Mouse (Mus musculus) left cerebral cortex, adult 18-20 months (tissue): ENCODE results near the gene Slc25a21. TPM values are rescaled to one million over a fixed set of nuclear protein-coding genes. Genes with fewer than 3 reads are reported as not detected.

Source experiments
- DNase-seq, 2 experiments: peaks; one replicate each; pipeline ENCODE4 v3.0.0; 2021 to 2022; ENCODE audit warnings: low spot score in 2 of 2, mixed read lengths in 1 of 2
- total RNA-seq, 2 experiments: library from RNA; stranded (reverse); gene quantifications; 2 replicates each; pipeline ENCODE4 v1.2.3; 2021

The Slc25a21 gene
- total RNA-seq, 2 experiments from 2014 or later: 0.89 to 0.95 TPM

- DNase-seq: no peak
Observed at GRCm38 (mm10) chr12:57185475-57185874, 11.8 kb downstream of the Slc25a21 start.

DNA sequence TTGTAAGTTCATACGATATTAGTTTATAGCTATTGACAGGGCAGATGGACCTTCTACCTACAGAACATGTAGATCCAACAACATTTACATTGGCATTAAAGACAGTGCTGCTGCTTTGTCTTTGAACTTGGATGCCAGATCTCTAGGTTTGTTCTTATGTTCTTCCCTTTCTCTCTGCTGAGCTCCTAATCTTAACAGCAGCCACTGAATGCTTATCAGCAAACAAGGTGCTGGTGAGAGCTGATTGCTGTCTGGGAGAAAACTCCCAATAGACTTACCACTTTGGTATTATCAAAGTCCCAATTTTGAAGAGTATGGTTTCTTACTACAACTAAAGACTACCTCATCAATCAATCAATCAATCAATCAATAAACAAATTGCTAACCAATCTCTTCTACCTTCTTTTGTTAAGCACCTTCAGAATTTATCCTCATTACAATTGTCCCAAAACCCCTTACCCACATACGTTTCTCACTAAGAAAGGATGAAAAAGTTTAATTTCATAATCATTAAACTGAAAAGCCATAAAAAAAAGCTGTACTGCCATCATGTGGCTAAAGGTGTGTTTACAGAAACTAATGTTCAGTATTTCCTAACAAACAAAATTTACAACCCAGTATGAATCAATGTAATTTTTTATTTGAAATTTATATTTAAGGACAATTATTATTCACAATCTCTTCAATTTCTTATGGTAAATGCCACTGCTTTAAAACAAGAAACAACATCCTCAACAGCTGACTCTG, 12.7 kb downstream of the Slc25a21 start:
- DNase-seq: no peak

GRCm38 (mm10) chr12:57179465-57180188, 17.6 kb downstream of the Slc25a21 start:
- no peak for DNase-seq

DNA sequence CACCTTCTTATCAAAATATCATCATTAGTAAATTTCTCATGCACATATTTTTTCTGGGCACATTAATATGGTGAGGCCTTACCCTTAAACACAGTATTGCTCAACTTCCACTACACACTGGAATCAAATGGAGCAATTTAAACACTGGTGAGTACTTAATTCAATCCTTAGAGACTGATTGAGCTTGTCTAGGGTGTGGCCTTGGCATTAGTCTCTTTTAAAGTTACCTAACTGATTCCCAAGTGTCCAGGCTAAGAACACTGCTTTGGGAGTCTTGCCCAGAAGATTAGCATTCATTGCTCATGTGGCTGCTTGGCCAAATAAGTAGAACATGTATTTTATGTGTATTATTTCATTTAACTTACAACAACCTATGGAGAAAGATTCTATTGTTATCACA, 18.5 kb downstream of the Slc25a21 start:
- no peak for DNase-seq

DNA sequence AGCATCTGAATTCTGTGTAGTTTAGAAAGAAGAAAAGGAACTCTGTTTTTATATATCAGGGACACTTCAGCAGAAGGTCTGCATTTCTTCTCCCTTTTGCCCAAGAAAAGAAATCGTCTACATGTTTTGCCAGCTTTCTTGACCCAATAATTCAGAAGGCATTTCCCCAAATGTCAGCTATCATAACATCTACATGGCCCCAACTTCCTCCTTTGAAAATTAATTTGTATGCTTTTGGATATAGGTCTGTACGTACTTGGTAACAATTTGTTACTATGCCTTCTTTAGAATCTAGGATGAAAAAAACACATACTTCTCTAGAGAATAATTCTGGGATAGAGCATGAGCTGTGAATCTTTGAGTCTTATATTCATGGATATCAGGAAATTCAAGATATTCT, 34.0 kb downstream of the Slc25a21 start:
- DNase-seq: no peak

GRCm38 (mm10) chr12:57162840-57163239, 34.4 kb downstream of the Slc25a21 start:
- DNase-seq: no peak

GRCm38 (mm10) chr12:57159904-57160303, 37.4 kb downstream of the Slc25a21 start:
- DNase-seq: no peak

GRCm38 (mm10) chr12:57158266-57158665, 39.0 kb downstream of the Slc25a21 start:
- DNase-seq: no peak

- DNase-seq: no peak
Observed at GRCm38 (mm10) chr12:57138937-57139336, 58.3 kb downstream of the Slc25a21 start.

DNA sequence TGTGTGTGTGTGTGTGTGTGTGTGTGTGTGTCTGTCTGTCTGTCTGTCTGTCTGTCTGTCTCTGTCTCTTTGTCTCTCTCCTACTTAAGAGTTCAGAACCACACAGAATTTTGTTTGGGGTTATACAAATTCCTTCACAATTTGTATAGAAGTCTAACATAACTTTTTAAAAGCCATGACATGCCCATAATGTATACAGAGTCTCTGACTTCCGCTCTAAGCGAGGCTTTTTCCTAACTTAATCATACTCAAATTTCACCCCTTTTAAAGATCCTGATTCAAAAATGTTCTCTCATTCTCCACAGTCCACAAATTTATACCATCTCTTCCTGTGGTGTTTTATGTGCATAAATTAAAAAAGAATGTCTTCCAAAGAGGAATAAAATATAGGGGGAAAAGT, 59.5 kb downstream of the Slc25a21 start:
- DNase-seq: no peak

DNA sequence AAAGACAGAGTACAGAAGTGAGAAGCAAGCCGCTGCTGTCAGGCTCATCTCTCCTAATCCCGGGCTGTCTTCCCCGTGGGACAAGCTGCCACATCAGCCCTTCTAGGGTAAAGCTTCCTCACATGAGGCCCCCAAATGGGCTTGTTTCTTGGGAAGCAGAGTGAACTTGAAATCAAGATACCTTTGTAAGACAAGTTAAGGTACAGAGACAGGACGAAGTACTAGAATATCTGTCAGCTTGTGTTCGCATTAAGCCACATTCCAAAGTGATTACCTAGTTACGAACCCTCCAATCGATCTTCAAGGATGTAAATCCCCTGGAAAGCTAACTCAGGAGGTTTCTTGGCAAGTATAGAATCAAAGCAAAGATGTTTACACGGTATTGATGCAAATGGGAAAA, 78.7 kb downstream of the Slc25a21 start:
- no peak for DNase-seq

GRCm38 (mm10) chr12:57115516-57115915, 81.8 kb downstream of the Slc25a21 start:
- no peak for DNase-seq

DNA sequence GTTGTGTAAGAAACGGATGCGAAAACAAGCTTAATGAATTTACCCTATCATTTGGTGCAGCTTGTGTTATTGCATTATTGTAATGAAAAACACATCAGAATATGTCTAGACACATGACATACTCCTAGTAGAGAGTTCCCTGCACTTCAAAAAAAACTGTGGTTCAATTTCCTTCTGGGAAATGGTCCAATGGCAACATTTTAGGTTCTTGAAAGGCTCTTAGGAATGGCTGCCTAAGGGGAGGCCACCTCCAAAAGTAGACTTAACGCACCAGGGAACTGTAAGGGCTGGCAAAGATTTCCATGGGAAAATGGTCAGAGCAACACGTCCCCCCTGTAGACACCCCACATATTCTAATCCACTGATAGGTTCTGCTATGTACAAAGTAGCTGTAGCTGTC, 87.9 kb downstream of the Slc25a21 start:
- no peak for DNase-seq

GRCm38 (mm10) chr12:57102322-57102721, 95.0 kb downstream of the Slc25a21 start:
- DNase-seq: no peak

- DNase-seq: no peak
Observed at GRCm38 (mm10) chr12:57100549-57100948, 96.7 kb downstream of the Slc25a21 start.

DNA sequence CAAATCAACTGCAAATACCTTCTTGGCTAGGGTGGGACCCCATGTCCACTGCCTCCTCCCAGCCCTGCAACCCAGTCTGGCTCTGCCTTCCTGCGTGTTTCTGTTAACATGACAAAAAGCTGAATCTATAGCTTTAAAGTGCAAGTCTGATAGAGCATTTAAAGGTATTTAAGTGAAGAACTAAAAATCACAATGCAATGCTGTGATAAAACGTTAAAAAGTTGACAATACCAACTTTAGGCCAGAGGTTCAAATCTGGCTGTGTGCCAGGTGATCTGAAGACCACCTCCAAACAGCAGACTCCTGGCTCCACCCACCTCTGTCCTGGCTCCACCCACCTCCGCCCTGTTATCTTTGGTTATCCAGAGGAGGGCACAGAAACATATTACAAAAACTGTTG, 98.2 kb downstream of the Slc25a21 start:
- DNase-seq: no peak

GRCm38 (mm10) chr12:57098371-57098770, 98.9 kb downstream of the Slc25a21 start:
- no peak for DNase-seq

DNA sequence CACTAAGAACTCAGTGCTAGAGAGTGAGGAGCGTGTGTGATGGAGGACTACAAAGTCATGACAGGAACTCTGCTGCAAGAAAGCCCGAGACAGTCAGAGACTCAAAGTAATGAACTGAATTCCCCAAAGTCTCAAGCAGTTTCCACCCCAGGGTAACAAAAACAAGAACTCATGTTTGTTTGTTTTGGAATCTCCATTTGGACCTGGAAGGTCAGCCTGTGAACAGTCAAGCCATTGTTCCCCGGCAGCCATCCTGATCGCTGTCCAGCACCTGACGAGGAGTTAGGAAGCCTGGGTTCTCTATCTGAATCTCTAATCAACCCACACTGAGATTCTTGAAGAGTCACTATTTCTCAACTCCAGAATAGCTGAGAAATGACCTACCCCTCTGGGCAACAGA, 104.2 kb downstream of the Slc25a21 start:
- DNase-seq: no peak

- no peak for DNase-seq
Observed at GRCm38 (mm10) chr12:57084519-57084918, 112.8 kb downstream of the Slc25a21 start.

DNA sequence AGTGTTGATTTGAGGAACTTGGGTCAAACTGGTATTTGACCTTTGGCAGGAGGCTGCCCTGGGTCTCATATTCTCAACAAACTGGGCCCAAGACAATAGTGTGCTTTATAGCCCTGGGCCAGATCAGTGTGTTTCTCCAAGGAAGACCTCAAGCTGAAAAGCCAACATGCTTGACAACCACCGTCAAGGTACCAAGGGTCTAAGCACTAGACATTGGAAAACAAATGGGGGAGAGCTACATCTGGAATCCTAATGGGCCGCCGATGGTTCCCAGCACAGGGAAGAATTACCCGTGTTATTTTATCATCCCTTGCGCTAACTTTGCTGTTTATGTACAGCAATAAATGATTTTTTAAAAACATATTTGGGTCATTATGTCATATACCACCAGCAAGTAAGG, 113.7 kb downstream of the Slc25a21 start:
- no peak for DNase-seq

DNA sequence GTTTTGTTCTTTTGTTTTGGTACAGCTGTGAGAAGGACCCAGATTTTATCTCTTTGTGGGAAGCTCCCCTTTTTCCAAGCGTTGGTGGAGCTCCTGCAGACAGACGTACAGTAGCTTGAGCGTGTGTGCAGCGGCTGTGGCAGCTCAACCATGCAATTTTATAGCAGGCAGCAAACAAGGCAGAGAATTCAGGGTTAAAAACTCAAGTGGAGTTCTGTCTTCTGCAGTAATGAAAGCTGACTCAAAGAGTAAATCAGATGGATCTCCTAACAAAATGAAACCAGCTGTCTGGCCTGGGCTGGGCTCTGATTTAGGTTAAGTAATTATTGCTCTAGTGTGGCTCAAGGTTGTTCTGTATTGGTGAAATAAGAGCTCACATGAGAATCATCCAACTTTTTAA, 120.7 kb downstream of the Slc25a21 start:
- DNase-seq: no peak

DNA sequence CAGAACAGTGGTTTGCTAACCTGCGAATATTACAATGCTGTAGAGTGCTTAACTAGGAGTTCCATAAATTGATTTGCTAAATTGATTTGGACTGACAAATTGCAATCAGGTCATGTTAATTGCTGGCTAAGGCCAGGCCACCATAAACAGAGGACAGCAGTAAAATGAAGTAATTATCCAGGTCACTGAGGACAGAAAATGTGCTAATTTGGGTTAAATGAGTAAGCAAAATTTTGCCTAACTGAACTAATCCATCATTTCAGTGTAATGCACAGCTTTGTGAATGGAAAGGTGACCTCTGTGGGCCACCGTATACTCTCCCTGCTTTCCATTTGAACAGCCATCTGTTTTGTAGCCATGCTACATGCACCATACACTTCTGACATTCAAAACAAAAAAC, 124.7 kb downstream of the Slc25a21 start:
- DNase-seq: no peak

DNA sequence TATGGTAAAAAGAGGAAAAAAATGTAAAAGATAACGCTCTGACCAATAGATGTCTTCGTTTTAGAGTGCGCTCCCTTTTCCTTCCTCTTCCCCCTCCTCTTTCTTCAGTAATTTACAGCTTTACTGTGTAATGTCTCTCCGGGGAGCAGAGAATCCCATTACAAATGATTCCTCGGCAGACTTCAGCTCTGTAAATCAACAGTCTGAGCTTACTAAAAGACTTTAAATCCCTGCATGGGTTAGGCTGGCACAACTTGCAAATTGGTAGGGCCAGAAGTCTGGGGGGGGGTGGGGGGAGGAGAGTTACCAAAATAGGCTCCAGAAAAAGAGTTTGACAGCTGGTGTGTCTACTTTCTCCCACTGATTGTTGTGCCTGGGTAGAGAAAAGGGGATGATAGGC, 128.7 kb downstream of the Slc25a21 start:
- DNase-seq: no peak
